ENCODE assay signal across 27 mouse cellular contexts in the genomic region with DNA sequence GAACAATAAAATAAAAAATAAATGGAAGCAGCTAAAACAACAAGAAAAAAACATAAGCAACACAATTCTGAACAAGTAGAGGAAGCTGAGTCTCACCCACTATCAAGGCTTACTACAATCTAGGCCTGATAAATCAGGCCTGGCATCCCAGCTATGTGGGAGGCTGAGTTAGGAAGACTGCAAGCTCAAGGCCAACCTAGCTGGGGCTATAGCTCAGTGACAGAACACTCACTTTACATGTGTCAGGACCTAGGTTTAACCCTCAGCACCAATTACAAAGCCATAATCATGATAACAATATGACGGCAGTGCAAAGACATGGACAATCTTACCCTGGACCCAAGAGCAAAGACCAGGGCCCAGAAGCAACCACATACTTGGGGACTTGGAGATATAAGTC. TPM values are rescaled to one million over a fixed set of nuclear protein-coding genes. Genes with fewer than 3 reads are reported as not detected.
"Had no signal": no experiment of that assay in that cellular context is flagged by ENCODE, and none has a peak within 500 bp of the region (broad histone marks: within the 10 kb centered on the region; RNA-seq: fewer than 3 reads in every experiment).

No protein-coding gene starts in this region.

- H3K4me2 ChIP-seq: limb, embryonic 13.5 days; lung, embryonic 14.5 days; midbrain, embryonic 12.5 days; midbrain, embryonic 15.5 days; neural tube, embryonic 12.5 days; neural tube, embryonic 15.5 days; stomach, embryonic 15.5 days had no signal

- H3K4me1 ChIP-seq: neural tube, embryonic 12.5 days; stomach, embryonic 15.5 days had no signal

- H3K9me3 ChIP-seq: limb, embryonic 10.5 days; limb, embryonic 13.5 days; midbrain, embryonic 12.5 days; midbrain, embryonic 15.5 days; neural tube, embryonic 12.5 days; neural tube, embryonic 15.5 days; stomach, embryonic 15.5 days had no signal

- H3K27me3 ChIP-seq: limb, embryonic 13.5 days; midbrain, embryonic 12.5 days; midbrain, embryonic 15.5 days; neural tube, embryonic 12.5 days; neural tube, embryonic 15.5 days; stomach, embryonic 15.5 days had no signal

- DNase-seq: layer of hippocampus, adult 9-11 months; liver; liver, postnatal 0 days; lung, embryonic 14.5 days; retina, postnatal 1 day; right cerebral cortex, postnatal 25 days; spleen, adult 18-20 months; thymus, postnatal 25 days had no signal

- ATAC-seq: liver, postnatal 0 days; lung, postnatal 0 days; midbrain, embryonic 15.5 days had no signal

- H3K9ac ChIP-seq: limb, embryonic 13.5 days; liver, embryonic 14.5 days; liver, postnatal 0 days; lung, embryonic 14.5 days; midbrain, embryonic 12.5 days; midbrain, embryonic 15.5 days; neural tube, embryonic 12.5 days; neural tube, embryonic 15.5 days; stomach, embryonic 15.5 days had no signal

- H3K27ac ChIP-seq: kidney, postnatal 0 days; layer of hippocampus, adult 2 months; limb, embryonic 10.5 days; limb, embryonic 13.5 days; liver, embryonic 14.5 days; macrophage; midbrain, embryonic 12.5 days; midbrain, embryonic 15.5 days; neural tube, embryonic 12.5 days; neural tube, embryonic 15.5 days; stomach, embryonic 15.5 days had no signal

- H3K4me3 ChIP-seq: layer of hippocampus, adult 2 months; limb, embryonic 10.5 days; limb, embryonic 13.5 days; midbrain, embryonic 12.5 days; midbrain, embryonic 15.5 days; neural tube, embryonic 12.5 days; neural tube, embryonic 15.5 days; stomach, embryonic 15.5 days had no signal

RNA-seq across cellular contexts. Expression of a gene that starts 41.7 kb away (rescaled TPM):
- total RNA-seq: megakaryocyte, adult 5-6 weeks had no signal
- polyA plus RNA-seq: kidney, embryonic 14.5 days; liver, embryonic 14.5 days; liver, postnatal 0 days; lung, embryonic 14.5 days; macrophage; midbrain, embryonic 12.5 days; neural tube, embryonic 12.5 days; stomach, embryonic 15.5 days; thymus, postnatal 0 days had no signal

RNA-seq across cellular contexts. Expression of a gene that starts 52.3 kb away (rescaled TPM):
- total RNA-seq: layer of hippocampus, adult 2 months; layer of hippocampus, postnatal 25 days; left cerebral cortex, adult 18-20 months; left cerebral cortex, postnatal 25 days; megakaryocyte, adult 5-6 weeks had no signal
- polyA plus RNA-seq: kidney, embryonic 14.5 days; kidney, postnatal 0 days; large intestine, adult 2 months; limb, embryonic 10.5 days; limb, embryonic 13.5 days; liver, embryonic 14.5 days; liver, postnatal 0 days; lung, embryonic 14.5 days; lung, postnatal 0 days; macrophage; midbrain, embryonic 12.5 days; midbrain, embryonic 15.5 days; neural tube, embryonic 12.5 days; neural tube, embryonic 15.5 days; stomach, embryonic 15.5 days; thymus, postnatal 0 days had no signal

RNA-seq across cellular contexts. Expression of a gene that starts 58.6 kb away (rescaled TPM):
- total RNA-seq: megakaryocyte, adult 5-6 weeks had no signal
- polyA plus RNA-seq: lung, embryonic 14.5 days; macrophage; stomach, embryonic 15.5 days had no signal
